Mouse (Mus musculus): ENCODE data around the gene Aifm3.

GRCm38 (mm10) chr16:17556180-17556579 is 66.8 kb downstream of the Aifm3 start:
- TF ChIP-seq CTCF (IDR thresholded peaks at IDR 0.05; ENCODE audit: low read depth) = no peak
- TF ChIP-seq EP300 (IDR thresholded peaks at IDR 0.05; ENCODE audit: low read depth) = no peak
